17 mouse cellular contexts compared by ENCODE assay signal in genomic region chr10:99531992-99532391, GRCm38 (mm10).
DNase-seq lines count a peak whose midpoint lies in the region; ATAC-seq and TF ChIP-seq lines count a peak whose summit lies in the region.
"Had no signal": no experiment of that assay in that cellular context is flagged by ENCODE, and none has a peak within 500 bp of the region (broad histone marks: within the 10 kb centered on the region; RNA-seq: fewer than 3 reads in every experiment).

No protein-coding gene starts in this region.

- peaks cover 5% of the 10 kb centered on the region; the same call in 1 of the 2 replicates for H3K4me1 ChIP-seq in forebrain, embryonic 11.5 days (replicated peaks; ENCODE audit: control insufficient read depth, insufficient read depth, low read length)
- peaks cover 8% of the 10 kb centered on the region; the same call in 1 of the 2 replicates for H3K4me1 ChIP-seq in limb, embryonic 12.5 days (replicated peaks)
- H3K4me1 ChIP-seq: liver, embryonic 15.5 days; megakaryocyte, embryonic 14.5 days had no signal

- peak; percentile 44 for DNase-seq in embryo, embryonic 10 days (ENCODE audit: low spot score)
- DNase-seq in embryo, embryonic 9.5 days (ENCODE audit: extremely low spot score), result no peak
- DNase-seq in layer of hippocampus, adult 2 months (ENCODE audit: low spot score in 2 of 2), result no peak
- no peak for DNase-seq in layer of hippocampus, postnatal 25 days (ENCODE audit: extremely low spot score in 1 of 2, low spot score in 1 of 2)
- DNase-seq in forebrain, embryonic 11.5 days (ENCODE audit: low spot score), result no peak
- no peak for DNase-seq in adrenal gland, postnatal 25 days
- DNase-seq: cerebellum, postnatal 14 days; kidney, postnatal 36 days; lung, postnatal 10 days; retina, postnatal 1 day had no signal

- 47% methylated on average over 7 of the region's 7 CpGs for WGBS in forebrain, embryonic 11.5 days
- 42% methylated on average over 7 of the region's 7 CpGs for WGBS in limb, embryonic 12.5 days

- ATAC-seq in forebrain, embryonic 11.5 days (replicated peaks; ENCODE audit: low FRiP score), result 0 out of 2 replicates have a peak, but pooled peaks have one; percentile 39
- ATAC-seq in limb, embryonic 12.5 days (ENCODE audit: insufficient number of reproducible peaks, insufficient read depth, low FRiP score, low TSS enrichment, low read depth), result no peak
- ATAC-seq in activated CD4-positive, CD25-positive, alpha-beta regulatory T cell, adult 4 months, result no peak
- ATAC-seq: intestine, postnatal 0 days had no signal

- TF ChIP-seq CTCF in layer of hippocampus, adult 2 months (conservative IDR thresholded peaks at IDR 0.05), result no peak

- no peak overlapping the region for H3K4me2 ChIP-seq in forebrain, embryonic 11.5 days (ENCODE audit: low read depth, low read length, severe bottlenecking)
- no peak overlapping the region for H3K4me2 ChIP-seq in limb, embryonic 12.5 days
- H3K4me2 ChIP-seq: heart, embryonic 11.5 days; liver, embryonic 15.5 days had no signal

- H3K27me3 ChIP-seq in forebrain, embryonic 11.5 days (ENCODE audit: control insufficient read depth, insufficient read depth, low read length), result no peaks in the 10 kb centered on the region
- H3K27me3 ChIP-seq in limb, embryonic 12.5 days, result no peaks in the 10 kb centered on the region
- H3K27me3 ChIP-seq: liver, embryonic 15.5 days; megakaryocyte, embryonic 14.5 days had no signal

- no peaks in the 10 kb centered on the region for H3K9me3 ChIP-seq in forebrain, embryonic 11.5 days (ENCODE audit: control insufficient read depth, low read length)
- H3K9me3 ChIP-seq in limb, embryonic 12.5 days, result no peaks in the 10 kb centered on the region
- H3K9me3 ChIP-seq: liver, embryonic 15.5 days; megakaryocyte, embryonic 14.5 days had no signal

- peak overlapping the region; percentile 76 for H3K27ac ChIP-seq in layer of hippocampus, adult 2 months
- peak overlapping the region; percentile 25; the same call in 1 of the 2 replicates for H3K27ac ChIP-seq in forebrain, embryonic 11.5 days (ENCODE audit: low read depth, low read length)
- 0 out of 2 replicates have a peak overlapping the region, but pooled peaks have one; percentile 13 for H3K27ac ChIP-seq in limb, embryonic 12.5 days
- H3K27ac ChIP-seq: liver, embryonic 15.5 days had no signal

- no peak overlapping the region for H3K9ac ChIP-seq in forebrain, embryonic 11.5 days (ENCODE audit: low read length)
- H3K9ac ChIP-seq in limb, embryonic 12.5 days (replicated peaks), result no peak overlapping the region
- H3K9ac ChIP-seq: liver, embryonic 15.5 days had no signal

- H3K4me3 ChIP-seq in layer of hippocampus, adult 2 months, result no peak overlapping the region
- H3K4me3 ChIP-seq in forebrain, embryonic 11.5 days (ENCODE audit: low read depth, low read length), result no peak overlapping the region
- H3K4me3 ChIP-seq in limb, embryonic 12.5 days (replicated peaks), result no peak overlapping the region
- H3K4me3 ChIP-seq: erythroblast, embryonic 14.5 days; liver, embryonic 15.5 days; megakaryocyte, embryonic 14.5 days had no signal

- H3K36me3 ChIP-seq in forebrain, embryonic 11.5 days (ENCODE audit: control insufficient read depth, insufficient read depth, low read length), result no peaks in the 10 kb centered on the region
- H3K36me3 ChIP-seq in limb, embryonic 12.5 days, result no peaks in the 10 kb centered on the region
- H3K36me3 ChIP-seq: liver, embryonic 15.5 days had no signal

Comparison
In these comparisons a context has a peak if more than half of its experiments do, and no peak if none do; other contexts are left out.
1. H3K27ac ChIP-seq: peak in every context shown above with its lines; median percentile 76 in layer of hippocampus, adult 2 months; 25 in forebrain, embryonic 11.5 days; 13 in limb, embryonic 12.5 days.